Mouse (Mus musculus): ENCODE results near the gene Prkce. TPM values are rescaled to one million over a fixed set of nuclear protein-coding genes. Genes with fewer than 3 reads are reported as not detected.

Prkce gene
- polyA plus RNA-seq, 1 experiment from 2014 or later: 3.1 TPM

DNA sequence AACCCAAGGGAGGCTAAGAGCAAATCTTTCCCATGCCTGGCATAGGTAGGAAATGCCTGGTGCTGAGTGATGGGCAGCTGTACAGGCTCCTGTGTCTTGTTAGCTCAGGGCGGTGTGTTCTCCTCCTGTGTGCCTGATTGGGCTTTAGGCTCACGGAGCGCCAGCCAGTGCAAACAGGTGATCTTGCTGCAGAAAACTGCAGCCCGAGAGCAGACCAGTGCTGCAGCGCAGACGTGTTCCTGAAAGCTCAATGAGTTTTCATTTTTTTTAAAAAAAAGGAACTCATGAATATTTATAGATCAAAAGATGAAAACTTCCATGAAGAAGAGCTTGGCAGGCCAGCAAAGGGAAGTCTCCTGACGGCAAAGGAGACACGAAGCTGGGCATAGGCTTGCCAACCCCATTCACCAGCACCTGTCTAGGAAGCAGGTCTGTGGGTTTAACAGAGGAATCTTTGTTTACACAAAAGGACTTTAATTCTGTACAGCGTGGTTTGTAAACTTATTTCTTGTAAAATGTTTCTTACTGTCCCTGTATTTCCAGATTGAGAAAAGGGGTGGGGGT lies 67.1 kb downstream of the Prkce start:
- Histone ChIP-seq H3K36me3 (replicated peaks) (no peaks in the 10 kb centered on the region), H3K27me3 (ENCODE audit: poor library complexity, severe bottlenecking) (no peaks in the 10 kb centered on the region), H3K4me3 (no peak overlapping the region), H3K9me3 (peaks cover 3% of the 10 kb centered on the region; the same call in 1 of the 2 replicates), H3K27ac (no peak overlapping the region), H3K4me1 (no peaks in the 10 kb centered on the region)
- WGBS: 92% methylated on average over 9 of the region's 9 CpGs
- DNase-seq (ENCODE audit: extremely low spot score, low spot score): no peak

DNA sequence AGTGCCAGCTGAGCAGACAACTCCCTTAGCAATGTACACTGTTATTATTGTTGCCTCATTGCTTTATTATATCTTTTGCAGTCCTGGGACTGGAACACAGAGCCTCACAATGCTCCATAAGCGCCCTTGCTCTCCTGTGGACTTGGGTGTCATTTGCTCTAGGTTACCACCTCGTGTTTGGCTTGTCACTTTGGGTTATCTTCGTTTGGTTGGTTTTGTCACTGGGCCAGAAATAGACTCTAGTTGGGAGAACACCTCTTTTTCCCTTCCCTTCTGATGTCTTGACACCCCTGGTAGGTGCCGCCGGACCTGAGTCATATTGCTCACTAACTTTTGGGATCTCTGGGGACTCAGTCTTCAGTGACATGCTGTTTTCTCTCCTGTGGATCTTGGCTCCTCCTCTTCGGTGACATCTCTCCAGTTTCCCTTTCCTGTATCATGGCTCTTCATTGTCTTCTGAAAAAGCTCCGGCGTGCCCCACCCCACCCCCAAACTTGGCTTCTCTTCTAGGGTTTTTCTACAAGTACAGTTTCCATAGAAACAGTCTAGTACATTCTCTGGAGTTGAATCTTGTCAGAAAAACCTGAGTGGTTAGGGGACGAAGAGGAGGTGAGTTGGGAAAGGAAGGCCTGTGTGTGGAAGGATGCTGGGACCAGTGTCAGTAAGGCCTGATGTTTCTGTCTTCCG lies 68.6 kb downstream of the Prkce start:
- Histone ChIP-seq H3K36me3 (replicated peaks) (no peaks in the 10 kb centered on the region), H3K9me3 (peaks cover 3% of the 10 kb centered on the region; the same call in 1 of the 2 replicates), H3K27ac (no peak overlapping the region), H3K4me1 (0 out of 2 replicates have a peak, but pooled peaks cover 2% of the 10 kb centered on the region), H3K27me3 (ENCODE audit: poor library complexity, severe bottlenecking) (no peaks in the 10 kb centered on the region), H3K4me3 (no peak overlapping the region)
- WGBS: 86% methylated on average over 10 of the region's 10 CpGs
- no peak for DNase-seq (ENCODE audit: extremely low spot score, low spot score)

DNA sequence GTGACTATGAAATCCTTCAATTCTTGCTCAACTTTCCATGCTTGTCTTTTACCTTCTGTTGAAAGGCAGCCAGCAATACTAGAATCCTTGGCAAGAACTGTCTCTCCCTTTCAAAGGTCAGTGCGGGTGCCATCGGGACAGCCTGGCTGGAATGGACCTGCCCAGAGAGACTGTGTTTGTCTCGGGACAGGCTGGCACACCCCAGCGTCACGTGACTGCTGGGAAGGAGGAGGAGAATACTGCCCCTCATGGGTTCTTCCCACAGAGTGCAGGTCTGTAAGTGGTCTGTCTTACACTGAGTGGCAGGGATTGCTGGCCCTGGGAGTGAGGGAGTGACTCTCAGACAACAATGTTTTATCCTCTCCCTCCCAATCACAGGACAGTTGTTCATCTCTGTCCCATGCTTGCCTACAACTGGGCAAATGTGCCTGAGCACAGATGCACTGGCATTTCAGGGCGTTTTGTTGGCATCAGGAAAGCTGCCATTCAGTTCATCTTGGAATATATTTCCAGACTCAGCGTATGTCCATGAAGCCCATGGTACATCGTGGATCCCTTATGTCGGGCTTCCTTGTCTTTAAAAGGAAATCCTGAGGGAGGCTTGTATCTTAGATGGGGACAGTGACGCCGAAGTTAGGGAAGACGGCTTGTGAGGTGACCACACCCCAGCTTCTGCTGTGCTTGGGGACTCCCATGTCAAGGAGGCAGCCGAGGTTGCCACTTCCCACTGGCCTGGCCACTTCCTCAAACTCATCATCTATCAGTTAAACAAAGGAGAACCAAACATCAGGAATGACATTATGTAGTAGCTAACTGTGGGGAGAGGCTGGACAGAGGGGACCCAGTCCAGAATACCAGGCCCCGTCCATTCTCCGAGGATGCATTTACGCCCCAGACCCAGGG lies 69.5 kb downstream of the Prkce start:
- H3K4me1 ChIP-seq: 0 out of 2 replicates have a peak, but pooled peaks cover 2% of the 10 kb centered on the region
- H3K27ac ChIP-seq: no peak overlapping the region
- no peaks in the 10 kb centered on the region for H3K36me3 ChIP-seq (replicated peaks)
- no peaks in the 10 kb centered on the region for H3K27me3 ChIP-seq (ENCODE audit: poor library complexity, severe bottlenecking)
- no peak for DNase-seq (ENCODE audit: extremely low spot score, low spot score)
- peaks cover 3% of the 10 kb centered on the region; the same call in 1 of the 2 replicates for H3K9me3 ChIP-seq
- 90% methylated on average over 16 of the region's 16 CpGs for WGBS
- no peak overlapping the region for H3K4me3 ChIP-seq

DNA sequence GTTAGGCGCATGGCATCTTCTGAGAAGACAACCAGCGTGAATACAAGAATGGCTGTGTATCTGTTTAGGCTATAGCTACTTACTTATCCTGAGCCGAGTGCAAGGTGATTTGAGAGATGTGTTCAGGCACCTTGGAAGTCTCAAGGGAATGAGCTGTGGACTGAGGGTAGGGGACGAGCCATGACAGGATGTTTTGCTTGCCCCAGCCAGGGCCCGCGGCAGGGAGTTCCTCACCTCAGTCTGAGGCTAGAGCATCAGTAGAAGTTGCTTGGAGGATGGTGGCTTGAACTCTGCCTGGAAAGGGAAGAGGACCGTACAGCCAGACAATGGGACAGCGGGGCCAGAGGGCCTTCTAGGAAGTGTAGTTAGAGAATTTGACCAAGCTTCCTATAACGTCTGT lies 74.7 kb downstream of the Prkce start:
- no peak overlapping the region for H3K4me3 ChIP-seq
- no peak overlapping the region for H3K27ac ChIP-seq
- peaks cover 12% of the 10 kb centered on the region; the same call in 1 of the 2 replicates for H3K4me1 ChIP-seq
- no peaks in the 10 kb centered on the region for H3K36me3 ChIP-seq (replicated peaks)
- H3K27me3 ChIP-seq (ENCODE audit: poor library complexity, severe bottlenecking): no peaks in the 10 kb centered on the region
- no peaks in the 10 kb centered on the region for H3K9me3 ChIP-seq
- no peak for DNase-seq (ENCODE audit: extremely low spot score, low spot score)
- WGBS: 92% methylated on average over 9 of the region's 9 CpGs

DNA sequence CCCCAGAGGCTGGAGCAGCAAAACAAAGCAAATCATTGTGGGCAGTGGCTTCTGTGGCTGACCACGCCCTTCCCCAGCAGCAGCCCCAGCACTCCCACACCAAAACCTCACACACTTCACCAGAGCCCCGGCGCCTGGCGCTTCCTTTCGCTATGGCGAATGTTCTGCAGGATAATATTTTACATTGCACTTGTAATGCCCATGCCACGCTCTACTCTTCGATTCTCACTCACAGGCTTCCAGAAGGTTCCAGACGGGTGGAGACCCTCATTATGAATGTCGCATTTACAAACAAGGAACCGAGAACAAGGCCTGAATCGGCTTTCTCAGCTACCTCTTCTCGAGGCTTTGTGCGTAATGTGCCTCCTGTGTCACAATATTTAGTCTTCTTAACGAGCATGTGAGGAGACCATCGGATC lies 75.5 kb downstream of the Prkce start:
- Histone ChIP-seq H3K27ac (no peak overlapping the region), H3K4me3 (no peak overlapping the region), H3K9me3 (no peaks in the 10 kb centered on the region), H3K4me1 (peaks cover 12% of the 10 kb centered on the region; the same call in 1 of the 2 replicates), H3K36me3 (replicated peaks) (no peaks in the 10 kb centered on the region), H3K27me3 (ENCODE audit: poor library complexity, severe bottlenecking) (no peaks in the 10 kb centered on the region)
- DNase-seq (ENCODE audit: extremely low spot score, low spot score): no peak
- 89% methylated on average over 16 of the region's 16 CpGs for WGBS

DNA sequence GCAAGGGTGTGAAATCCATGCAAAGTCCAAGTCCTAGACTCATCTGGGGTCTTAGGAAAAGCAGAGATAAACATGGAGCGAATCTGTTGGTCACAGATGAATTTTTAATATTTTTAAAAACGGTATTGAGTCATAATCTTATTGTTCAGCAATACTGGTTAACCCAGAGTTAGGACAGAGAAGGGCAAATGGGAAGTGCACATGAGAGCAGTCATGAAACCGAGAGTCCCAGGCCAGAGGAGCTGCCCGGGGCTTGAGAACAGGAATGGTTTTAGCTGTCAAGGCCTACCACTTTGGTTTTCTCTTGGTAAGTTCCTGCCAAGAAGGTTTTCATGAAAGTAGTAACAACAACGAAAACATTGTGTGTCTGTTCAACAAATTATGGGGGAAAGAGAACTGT lies 76.8 kb downstream of the Prkce start:
- H3K4me3 ChIP-seq: no peak overlapping the region
- no peaks in the 10 kb centered on the region for H3K36me3 ChIP-seq (replicated peaks)
- H3K27me3 ChIP-seq (ENCODE audit: poor library complexity, severe bottlenecking): no peaks in the 10 kb centered on the region
- peaks cover 12% of the 10 kb centered on the region; the same call in 1 of the 2 replicates for H3K4me1 ChIP-seq
- DNase-seq (ENCODE audit: extremely low spot score, low spot score): no peak
- no peaks in the 10 kb centered on the region for H3K9me3 ChIP-seq
- no peak overlapping the region for H3K27ac ChIP-seq
- WGBS: 90% methylated on average over 5 of the region's 5 CpGs

DNA sequence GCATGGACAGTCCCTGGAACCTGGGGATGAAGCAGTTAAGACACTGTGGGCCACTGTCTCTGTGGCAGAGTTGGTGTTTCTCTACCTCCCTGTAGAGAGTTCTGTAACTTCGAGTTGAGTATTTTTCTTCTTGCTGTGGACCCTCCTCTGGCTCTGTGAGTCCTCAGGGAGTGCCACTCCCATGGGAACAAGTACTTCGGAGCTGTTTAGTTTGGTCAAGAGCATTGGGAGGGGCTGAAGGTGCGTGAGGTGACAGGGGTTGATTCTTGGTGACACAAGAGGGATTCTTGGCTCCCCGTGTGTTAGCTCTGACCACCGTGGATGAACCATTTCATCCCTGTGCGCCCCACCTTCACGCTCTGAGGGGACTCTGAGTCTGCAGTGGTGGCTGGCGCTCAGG lies 81.2 kb downstream of the Prkce start:
- DNase-seq (ENCODE audit: extremely low spot score, low spot score): no peak
- peaks cover 8% of the 10 kb centered on the region; the same call in 1 of the 2 replicates for H3K4me1 ChIP-seq
- H3K36me3 ChIP-seq (replicated peaks): no peaks in the 10 kb centered on the region
- H3K4me3 ChIP-seq: no peak overlapping the region
- H3K27ac ChIP-seq: no peak overlapping the region
- 88% methylated on average over 8 of the region's 8 CpGs for WGBS
- H3K9me3 ChIP-seq: no peaks in the 10 kb centered on the region
- H3K27me3 ChIP-seq (ENCODE audit: poor library complexity, severe bottlenecking): no peaks in the 10 kb centered on the region

DNA sequence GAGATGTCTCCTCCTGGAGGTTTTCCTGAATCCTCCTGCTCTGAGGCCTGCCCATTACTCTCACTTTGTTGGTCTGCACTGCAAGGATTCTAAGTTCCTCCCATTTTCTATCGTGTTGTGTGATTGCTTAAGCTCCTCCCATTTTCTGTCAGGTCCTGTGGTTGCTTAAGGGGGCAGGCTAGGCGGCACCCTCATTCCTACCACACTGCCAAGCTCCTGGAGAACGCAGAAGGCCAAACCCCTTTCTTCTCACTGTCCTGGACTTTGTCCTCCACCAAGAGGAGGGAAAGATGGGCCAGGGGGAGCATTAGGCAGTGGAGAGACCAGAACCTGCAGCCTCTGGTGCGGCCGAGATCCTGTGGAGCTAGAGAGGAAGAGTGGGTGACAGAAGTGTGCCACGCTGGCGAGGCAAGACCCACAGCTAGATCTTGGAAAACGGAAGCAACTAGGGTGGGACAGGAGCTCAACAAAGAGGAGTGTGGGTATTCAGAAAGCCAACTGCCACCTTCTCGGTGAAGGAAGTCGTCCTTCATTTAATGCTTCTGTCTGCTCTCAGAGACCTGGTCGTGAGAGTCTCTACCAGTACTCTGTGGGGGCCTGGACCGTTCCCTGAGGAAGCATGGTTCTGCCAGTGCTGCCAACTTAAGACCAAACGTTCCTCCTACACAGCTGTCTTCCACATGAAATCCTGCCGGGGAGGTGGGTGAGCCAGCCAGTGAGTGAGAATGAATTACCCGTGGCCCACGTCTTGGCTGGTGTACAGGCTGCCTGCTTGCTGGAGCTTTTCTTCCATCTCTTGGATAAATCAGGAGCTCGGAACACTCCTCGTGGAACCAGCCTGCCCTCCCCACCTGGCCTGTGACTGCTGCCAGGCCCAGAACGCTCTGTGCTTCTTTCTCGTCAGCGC lies 82.2 kb downstream of the Prkce start:
- H3K4me3 ChIP-seq: no peak overlapping the region
- peaks cover 8% of the 10 kb centered on the region; the same call in 1 of the 2 replicates for H3K4me1 ChIP-seq
- H3K27ac ChIP-seq: no peak overlapping the region
- peaks cover 3% of the 10 kb centered on the region for H3K36me3 ChIP-seq (replicated peaks)
- DNase-seq (ENCODE audit: extremely low spot score, low spot score): no peak
- no peaks in the 10 kb centered on the region for H3K27me3 ChIP-seq (ENCODE audit: poor library complexity, severe bottlenecking)
- peaks cover 7% of the 10 kb centered on the region; the same call in 1 of the 2 replicates for H3K9me3 ChIP-seq
- WGBS: 90% methylated on average over 21 of the region's 21 CpGs

DNA sequence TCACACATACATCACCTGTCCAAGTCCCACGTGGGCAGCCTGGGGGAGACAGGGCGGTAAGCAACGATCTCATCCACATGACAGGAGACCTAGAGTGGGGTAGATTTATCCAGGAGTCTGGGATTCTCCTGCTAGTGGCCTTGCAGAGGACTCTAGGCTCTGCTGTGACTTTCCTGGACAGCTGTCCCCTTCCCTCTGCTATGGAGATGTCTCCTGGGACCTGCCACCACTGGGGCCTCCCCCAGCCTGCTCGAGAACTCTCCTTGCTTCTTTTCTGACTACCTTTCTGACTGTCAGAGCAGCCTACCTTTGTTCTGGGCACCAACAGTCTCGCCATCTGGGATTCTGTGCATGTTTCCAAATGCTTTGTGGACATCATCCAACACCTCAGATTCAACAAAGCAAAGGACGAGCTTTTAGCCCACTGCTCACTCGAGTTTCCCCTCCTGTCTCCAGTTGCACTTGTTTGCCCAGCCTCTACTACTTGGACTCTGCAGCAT lies 82.9 kb downstream of the Prkce start:
- 86% methylated on average over 7 of the region's 7 CpGs for WGBS
- no peak overlapping the region for H3K4me3 ChIP-seq
- H3K9me3 ChIP-seq: peaks cover 10% of the 10 kb centered on the region; the same call in 1 of the 2 replicates
- H3K4me1 ChIP-seq: peaks cover 8% of the 10 kb centered on the region; the same call in 1 of the 2 replicates
- peaks cover 3% of the 10 kb centered on the region for H3K36me3 ChIP-seq (replicated peaks)
- no peak for DNase-seq (ENCODE audit: extremely low spot score, low spot score)
- no peak overlapping the region for H3K27ac ChIP-seq
- no peaks in the 10 kb centered on the region for H3K27me3 ChIP-seq (ENCODE audit: poor library complexity, severe bottlenecking)

DNA sequence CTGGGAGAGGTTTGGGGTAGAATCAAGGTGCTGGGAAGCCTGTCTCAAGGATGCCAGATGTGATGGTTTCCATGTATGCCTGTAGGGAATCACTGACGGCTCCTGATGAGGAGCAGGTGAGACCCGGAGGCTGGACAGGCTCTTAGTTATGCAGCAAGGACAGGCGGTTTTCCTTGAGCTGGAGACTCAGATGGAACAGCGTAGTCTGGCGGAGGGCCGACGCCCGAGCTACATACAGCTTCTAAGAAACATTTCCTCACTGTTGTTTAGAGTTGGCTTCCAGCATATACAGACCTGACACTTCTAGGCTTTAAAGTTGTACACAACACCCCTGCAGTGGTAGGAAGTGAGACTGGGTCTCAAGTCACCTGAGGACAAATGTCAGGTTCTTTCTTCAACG lies 86.3 kb downstream of the Prkce start:
- H3K27me3 ChIP-seq (ENCODE audit: poor library complexity, severe bottlenecking): no peaks in the 10 kb centered on the region
- no peak overlapping the region for H3K27ac ChIP-seq
- H3K36me3 ChIP-seq (replicated peaks): peaks cover 3% of the 10 kb centered on the region
- H3K4me1 ChIP-seq: no peaks in the 10 kb centered on the region
- H3K9me3 ChIP-seq: peaks cover 10% of the 10 kb centered on the region; the same call in 1 of the 2 replicates
- no peak overlapping the region for H3K4me3 ChIP-seq
- DNase-seq (ENCODE audit: extremely low spot score, low spot score): no peak
- 95% methylated on average over 9 of the region's 9 CpGs for WGBS

DNA sequence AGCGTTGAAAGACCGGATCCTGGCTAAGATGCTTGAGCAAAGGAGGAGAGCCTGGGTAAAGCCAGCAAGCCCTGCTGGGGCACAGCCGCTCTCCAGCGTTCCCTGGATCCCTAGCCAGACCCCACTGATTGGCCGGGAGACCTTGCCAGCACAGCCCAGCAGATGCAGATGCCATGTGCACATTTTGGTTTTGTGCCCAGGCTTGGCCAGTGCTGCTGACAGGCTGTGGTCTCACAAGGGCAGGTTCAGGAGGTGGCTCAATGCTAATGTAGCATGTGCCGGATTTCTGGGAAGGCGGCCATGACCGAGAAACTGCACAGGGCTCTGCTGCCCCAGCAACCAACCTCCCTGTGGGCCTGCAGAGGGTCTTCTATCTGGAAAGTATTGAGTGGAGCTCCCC lies 86.7 kb downstream of the Prkce start:
- H3K9me3 ChIP-seq: peaks cover 10% of the 10 kb centered on the region; the same call in 1 of the 2 replicates
- H3K36me3 ChIP-seq (replicated peaks): peaks cover 3% of the 10 kb centered on the region
- H3K4me1 ChIP-seq: no peaks in the 10 kb centered on the region
- no peak overlapping the region for H3K27ac ChIP-seq
- no peaks in the 10 kb centered on the region for H3K27me3 ChIP-seq (ENCODE audit: poor library complexity, severe bottlenecking)
- no peak for DNase-seq (ENCODE audit: extremely low spot score, low spot score)
- H3K4me3 ChIP-seq: no peak overlapping the region
- 90% methylated on average over 8 of the region's 8 CpGs for WGBS

DNA sequence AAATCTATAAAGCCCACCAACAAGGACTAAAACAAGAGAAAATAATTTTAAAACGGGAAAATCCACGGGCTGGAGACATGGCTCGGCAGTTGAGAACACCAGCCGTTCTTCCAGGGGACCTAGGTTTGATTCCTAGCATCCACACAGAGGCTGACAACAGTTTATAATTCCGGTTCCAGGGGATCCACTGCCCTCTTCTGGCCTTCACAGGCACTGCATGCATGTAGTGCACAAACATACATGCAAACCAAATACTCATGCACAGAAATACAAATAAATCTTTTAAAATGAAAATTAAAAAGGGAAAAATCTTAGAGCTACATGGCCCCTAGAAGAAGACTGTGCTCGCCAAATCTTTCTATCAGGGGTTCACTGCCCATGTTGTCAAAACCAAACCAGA lies 87.4 kb downstream of the Prkce start:
- 95% methylated on average over 6 of the region's 6 CpGs for WGBS
- Histone ChIP-seq H3K27me3 (ENCODE audit: poor library complexity, severe bottlenecking) (no peaks in the 10 kb centered on the region), H3K4me1 (no peaks in the 10 kb centered on the region), H3K36me3 (replicated peaks) (peaks cover 3% of the 10 kb centered on the region), H3K27ac (no peak overlapping the region), H3K9me3 (peaks cover 10% of the 10 kb centered on the region; the same call in 1 of the 2 replicates), H3K4me3 (no peak overlapping the region)
- no peak for DNase-seq (ENCODE audit: extremely low spot score, low spot score)
